Mouse (Mus musculus): Measurements from ENCODE around the gene Sestd1. TPM values are rescaled to one million over a fixed set of nuclear protein-coding genes. Genes with fewer than 3 reads are reported as not detected.

Gene Sestd1
- total RNA-seq, 2 experiments from 2014 or later = 66.7 to 71.9 TPM

GRCm38 (mm10) chr2:77175411-77175810 is 105.0 kb downstream of the Sestd1 start:
- no peak for DNase-seq (ENCODE audit: low spot score in 2 of 2)

GRCm38 (mm10) chr2:77174313-77174712 is 106.1 kb downstream of the Sestd1 start:
- DNase-seq (ENCODE audit: low spot score in 2 of 2) = no peak

GRCm38 (mm10) chr2:77173821-77174220 is 106.6 kb downstream of the Sestd1 start:
- no peak for DNase-seq (ENCODE audit: low spot score in 2 of 2)

- no peak for DNase-seq (ENCODE audit: low spot score in 2 of 2)
Measured at GRCm38 (mm10) chr2:77173366-77173765, 107.0 kb downstream of the Sestd1 start.

GRCm38 (mm10) chr2:77172241-77172671 is 108.1 kb downstream of the Sestd1 start:
- peak; percentile 15 to 36 for DNase-seq (ENCODE audit: low spot score in 2 of 2)

GRCm38 (mm10) chr2:77171444-77172240 is 108.8 kb downstream of the Sestd1 start:
- DNase-seq (ENCODE audit: low spot score in 2 of 2) = peak; percentile 13 to 21

GRCm38 (mm10) chr2:77170633-77171105 is 109.7 kb downstream of the Sestd1 start, which contains the start of gene Ccdc141:
TSS of gene Ccdc141 (minus strand) at chr2:77170636.
- DNase-seq (ENCODE audit: low spot score in 2 of 2) = no peak

- DNase-seq (ENCODE audit: low spot score in 2 of 2) = peak in 1 of 2 experiments; percentile 25
Measured at GRCm38 (mm10) chr2:77169916-77170632, 110.3 kb downstream of the Sestd1 start.

- DNase-seq (ENCODE audit: low spot score in 2 of 2) = no peak
Measured at GRCm38 (mm10) chr2:77169218-77169617, 111.2 kb downstream of the Sestd1 start.

- DNase-seq (ENCODE audit: low spot score in 2 of 2) = no peak
Measured at GRCm38 (mm10) chr2:77168781-77169180, 111.6 kb downstream of the Sestd1 start.

GRCm38 (mm10) chr2:77168081-77168685 is 112.2 kb downstream of the Sestd1 start:
- no peak for DNase-seq (ENCODE audit: low spot score in 2 of 2)

GRCm38 (mm10) chr2:77166366-77166765 is 114.0 kb downstream of the Sestd1 start:
- no peak for DNase-seq (ENCODE audit: low spot score in 2 of 2)

- DNase-seq (ENCODE audit: low spot score in 2 of 2) = no peak
Measured at GRCm38 (mm10) chr2:77164662-77165061, 115.7 kb downstream of the Sestd1 start.

GRCm38 (mm10) chr2:77163381-77163780 is 117.0 kb downstream of the Sestd1 start:
- no peak for DNase-seq (ENCODE audit: low spot score in 2 of 2)

- no peak for DNase-seq (ENCODE audit: low spot score in 2 of 2)
Measured at GRCm38 (mm10) chr2:77162135-77162534, 118.3 kb downstream of the Sestd1 start.

- no peak for DNase-seq (ENCODE audit: low spot score in 2 of 2)
Measured at GRCm38 (mm10) chr2:77157546-77157945, 122.8 kb downstream of the Sestd1 start.

- no peak for DNase-seq (ENCODE audit: low spot score in 2 of 2)
Measured at GRCm38 (mm10) chr2:77154080-77154479, 126.3 kb downstream of the Sestd1 start.

- DNase-seq (ENCODE audit: low spot score in 2 of 2) = no peak
Measured at GRCm38 (mm10) chr2:77151255-77151654, 129.1 kb downstream of the Sestd1 start.

GRCm38 (mm10) chr2:77149576-77149975 is 130.8 kb downstream of the Sestd1 start:
- no peak for DNase-seq (ENCODE audit: low spot score in 2 of 2)

GRCm38 (mm10) chr2:77148215-77148614 is 132.2 kb downstream of the Sestd1 start:
- DNase-seq (ENCODE audit: low spot score in 2 of 2) = peak in 1 of 2 experiments; percentile 59

- DNase-seq (ENCODE audit: low spot score in 2 of 2) = no peak
Measured at GRCm38 (mm10) chr2:77146968-77147367, 133.4 kb downstream of the Sestd1 start.

- DNase-seq (ENCODE audit: low spot score in 2 of 2) = no peak
Measured at GRCm38 (mm10) chr2:77146291-77146690, 134.1 kb downstream of the Sestd1 start.

Measured in layer of hippocampus, postnatal 14 days (tissue).